Mouse (Mus musculus): ENCODE measurements around the gene Aven. TPM values are rescaled to one million over a fixed set of nuclear protein-coding genes. Genes with fewer than 3 reads are reported as not detected.
A peak's percentile ranks its signal among the peaks of the same experiment; 100 is the strongest.

Aven gene
- total and polyA plus RNA-seq, 2 experiments from 2014 or later = 3.5 to 8.9 TPM

DNA sequence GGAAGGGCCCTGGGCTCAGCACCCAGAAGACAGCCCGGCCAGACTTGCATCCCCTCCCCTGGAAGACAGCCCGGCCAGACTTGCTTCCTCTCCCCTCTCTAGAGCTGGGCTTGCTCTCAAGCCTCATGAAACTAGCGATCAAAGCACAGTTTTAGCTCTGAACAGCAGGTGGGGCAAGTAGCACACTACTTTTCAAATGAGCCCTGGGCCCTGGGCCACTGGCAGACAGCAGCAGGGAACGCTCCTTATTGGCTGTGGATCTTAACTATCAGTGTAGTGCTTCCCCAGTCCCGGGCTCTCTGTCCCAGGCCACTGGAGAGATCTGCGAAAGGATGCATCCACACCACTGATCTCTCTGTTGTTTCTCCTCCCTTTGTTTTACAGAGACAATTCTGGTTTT lies 8.4 kb downstream of the Aven start:
- Histone ChIP-seq H3K27me3 (ENCODE audit: insufficient read depth, low read length) (no peaks in the 10 kb centered on the region), H3K4me1 (ENCODE audit: insufficient read depth, low read length) (no peaks in the 10 kb centered on the region), H3K4me3 (ENCODE audit: low read depth, low read length) (no peak overlapping the region), H3K9me3 (ENCODE audit: low read length) (no peaks in the 10 kb centered on the region), H3K27ac (ENCODE audit: low read depth, low read length) (no peak overlapping the region), H3K9ac (replicated peaks; ENCODE audit: low read length, poor library complexity, severe bottlenecking) (no peak overlapping the region), H3K4me2 (ENCODE audit: low read depth, low read length, poor library complexity, severe bottlenecking) (no peak overlapping the region), H3K36me3 (ENCODE audit: insufficient read depth, low read length) (no peaks in the 10 kb centered on the region)
- DNase-seq (ENCODE audit: low spot score) (peak; percentile 86), ATAC-seq (ENCODE audit: low FRiP score) (peak; percentile 87)
- 5% methylated on average over 6 of the region's 6 CpGs for WGBS
- peak; percentile 87 for TF ChIP-seq CTCF (IDR thresholded peaks at IDR 0.05)

DNA sequence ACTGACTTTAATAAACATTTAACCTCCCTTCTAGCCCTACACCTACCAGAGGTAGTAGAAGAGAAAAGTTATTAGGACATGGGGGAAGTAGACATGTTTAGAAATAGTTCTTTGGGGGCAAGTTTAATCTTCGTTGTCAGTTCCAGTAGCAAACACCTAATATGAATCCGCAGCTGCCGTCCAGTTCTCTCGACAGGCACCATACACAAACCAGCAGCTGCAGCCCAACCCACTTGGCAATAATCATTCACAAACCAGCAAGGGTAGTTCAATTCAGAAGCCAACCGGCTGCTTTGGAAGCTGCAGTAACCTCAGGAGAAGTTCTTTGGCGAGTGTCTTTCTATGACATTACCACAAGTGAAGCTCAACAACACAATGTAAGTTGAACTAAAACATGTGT lies 11.2 kb downstream of the Aven start:
- Histone ChIP-seq H3K9ac (replicated peaks; ENCODE audit: low read length, poor library complexity, severe bottlenecking) (no peak overlapping the region), H3K27me3 (ENCODE audit: insufficient read depth, low read length) (no peaks in the 10 kb centered on the region), H3K4me3 (ENCODE audit: low read depth, low read length) (no peak overlapping the region), H3K4me2 (ENCODE audit: low read depth, low read length, poor library complexity, severe bottlenecking) (no peak overlapping the region), H3K4me1 (ENCODE audit: insufficient read depth, low read length) (no peaks in the 10 kb centered on the region), H3K9me3 (ENCODE audit: low read length) (no peaks in the 10 kb centered on the region), H3K27ac (ENCODE audit: low read depth, low read length) (no peak overlapping the region), H3K36me3 (ENCODE audit: insufficient read depth, low read length) (no peaks in the 10 kb centered on the region)
- 89% methylated on average over 6 of the region's 6 CpGs for WGBS
- DNase-seq (ENCODE audit: low spot score) (no peak), ATAC-seq (ENCODE audit: low FRiP score) (no peak)
- no peak for TF ChIP-seq CTCF (IDR thresholded peaks at IDR 0.05)

DNA sequence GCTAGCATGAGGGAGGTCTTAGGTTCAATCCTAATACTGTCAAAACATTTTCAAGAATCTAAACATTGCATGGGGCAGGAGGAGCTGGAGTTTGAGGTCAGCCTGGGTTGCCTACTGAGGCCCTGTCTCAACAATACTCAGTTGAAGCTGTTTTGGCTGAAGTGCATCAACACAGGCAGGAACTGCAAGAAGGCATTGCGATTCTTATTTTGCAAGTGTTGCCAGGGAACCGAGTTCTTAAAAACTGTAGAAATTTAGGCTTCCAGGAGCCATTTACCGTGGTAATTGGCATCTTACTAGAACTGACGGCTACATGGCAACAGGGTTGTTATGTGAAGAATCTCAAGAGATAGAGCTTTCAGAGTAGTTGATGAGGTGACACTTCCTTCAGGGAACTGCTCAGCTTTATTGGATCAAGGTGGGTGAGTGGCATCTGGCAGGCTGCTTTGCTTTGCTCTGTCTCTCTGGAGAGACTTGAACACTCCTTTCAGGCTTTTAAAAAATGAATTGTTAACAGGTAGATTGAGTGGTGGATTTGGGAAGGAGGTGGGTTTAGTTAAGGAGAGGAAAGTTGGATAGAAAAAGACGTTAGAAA lies 14.2 kb downstream of the Aven start:
- H3K4me1 ChIP-seq (ENCODE audit: insufficient read depth, low read length) = no peaks in the 10 kb centered on the region
- no peaks in the 10 kb centered on the region for H3K27me3 ChIP-seq (ENCODE audit: insufficient read depth, low read length)
- H3K4me3 ChIP-seq (ENCODE audit: low read depth, low read length) = no peak overlapping the region
- no peak overlapping the region for H3K4me2 ChIP-seq (ENCODE audit: low read depth, low read length, poor library complexity, severe bottlenecking)
- ATAC-seq (ENCODE audit: low FRiP score) (no peak), DNase-seq (ENCODE audit: low spot score) (no peak)
- TF ChIP-seq CTCF (IDR thresholded peaks at IDR 0.05) = no peak
- no peak overlapping the region for H3K9ac ChIP-seq (replicated peaks; ENCODE audit: low read length, poor library complexity, severe bottlenecking)
- H3K27ac ChIP-seq (ENCODE audit: low read depth, low read length) = no peak overlapping the region
- 62% methylated on average over 5 of the region's 5 CpGs for WGBS
- no peaks in the 10 kb centered on the region for H3K9me3 ChIP-seq (ENCODE audit: low read length)
- no peaks in the 10 kb centered on the region for H3K36me3 ChIP-seq (ENCODE audit: insufficient read depth, low read length)

DNA sequence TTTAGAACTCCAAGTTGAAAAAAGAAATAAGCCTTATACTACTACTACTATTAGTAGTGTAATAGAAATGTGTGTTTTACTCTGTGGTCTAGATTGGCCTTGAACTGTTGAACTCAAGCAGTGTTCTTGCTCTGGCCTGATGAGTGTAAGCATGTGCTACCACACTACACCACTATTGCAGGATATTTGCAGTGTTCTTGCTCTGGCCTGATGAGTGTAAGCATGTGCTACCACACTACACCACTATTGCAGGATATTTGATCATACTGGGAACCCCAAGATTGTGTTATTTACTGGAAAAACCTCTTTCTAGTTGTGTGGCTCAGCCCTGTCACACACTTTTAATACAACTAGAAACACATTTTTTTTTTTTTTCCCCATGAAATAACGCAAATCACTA lies 14.7 kb downstream of the Aven start:
- Histone ChIP-seq H3K36me3 (ENCODE audit: insufficient read depth, low read length) (no peaks in the 10 kb centered on the region), H3K9me3 (ENCODE audit: low read length) (no peaks in the 10 kb centered on the region), H3K4me1 (ENCODE audit: insufficient read depth, low read length) (no peaks in the 10 kb centered on the region), H3K27ac (ENCODE audit: low read depth, low read length) (no peak overlapping the region), H3K4me2 (ENCODE audit: low read depth, low read length, poor library complexity, severe bottlenecking) (no peak overlapping the region), H3K9ac (replicated peaks; ENCODE audit: low read length, poor library complexity, severe bottlenecking) (no peak overlapping the region), H3K4me3 (ENCODE audit: low read depth, low read length) (no peak overlapping the region), H3K27me3 (ENCODE audit: insufficient read depth, low read length) (no peaks in the 10 kb centered on the region)
- DNase-seq (ENCODE audit: low spot score) = no peak
- 0 out of 2 replicates have a peak, but pooled peaks have one; percentile 54 for ATAC-seq (ENCODE audit: low FRiP score)
- TF ChIP-seq CTCF (IDR thresholded peaks at IDR 0.05) = no peak
- WGBS = 98% methylated on average over 1 of the region's 1 CpGs

DNA sequence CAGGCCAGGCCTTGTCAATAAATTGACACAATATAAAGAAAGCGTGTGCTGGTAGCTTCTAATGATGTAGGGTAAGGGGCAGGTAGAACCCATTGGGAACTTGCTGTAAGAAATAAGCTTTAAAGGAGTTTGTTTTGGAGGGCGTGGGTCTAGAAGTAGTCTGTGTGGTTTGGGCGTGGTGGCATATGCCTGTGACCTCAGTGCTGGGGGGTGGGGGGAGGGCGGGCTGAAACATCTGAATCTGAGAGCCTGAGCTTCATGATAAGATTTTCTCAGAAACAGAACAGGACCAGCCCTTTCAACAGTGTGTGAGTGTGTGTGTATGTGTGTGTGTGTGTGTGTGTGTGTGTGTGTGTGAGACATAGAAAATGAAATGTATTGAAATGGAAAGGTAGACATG lies 17.4 kb downstream of the Aven start:
- DNase-seq (ENCODE audit: low spot score) (no peak), ATAC-seq (ENCODE audit: low FRiP score) (no peak)
- no peaks in the 10 kb centered on the region for H3K27me3 ChIP-seq (ENCODE audit: insufficient read depth, low read length)
- H3K4me1 ChIP-seq (ENCODE audit: insufficient read depth, low read length) = no peaks in the 10 kb centered on the region
- no peaks in the 10 kb centered on the region for H3K36me3 ChIP-seq (ENCODE audit: insufficient read depth, low read length)
- TF ChIP-seq CTCF (IDR thresholded peaks at IDR 0.05) = no peak
- 96% methylated on average over 4 of the region's 4 CpGs for WGBS
- H3K27ac ChIP-seq (ENCODE audit: low read depth, low read length) = no peak overlapping the region
- H3K4me3 ChIP-seq (ENCODE audit: low read depth, low read length) = no peak overlapping the region
- H3K4me2 ChIP-seq (ENCODE audit: low read depth, low read length, poor library complexity, severe bottlenecking) = no peak overlapping the region
- no peak overlapping the region for H3K9ac ChIP-seq (replicated peaks; ENCODE audit: low read length, poor library complexity, severe bottlenecking)
- H3K9me3 ChIP-seq (ENCODE audit: low read length) = no peaks in the 10 kb centered on the region

DNA sequence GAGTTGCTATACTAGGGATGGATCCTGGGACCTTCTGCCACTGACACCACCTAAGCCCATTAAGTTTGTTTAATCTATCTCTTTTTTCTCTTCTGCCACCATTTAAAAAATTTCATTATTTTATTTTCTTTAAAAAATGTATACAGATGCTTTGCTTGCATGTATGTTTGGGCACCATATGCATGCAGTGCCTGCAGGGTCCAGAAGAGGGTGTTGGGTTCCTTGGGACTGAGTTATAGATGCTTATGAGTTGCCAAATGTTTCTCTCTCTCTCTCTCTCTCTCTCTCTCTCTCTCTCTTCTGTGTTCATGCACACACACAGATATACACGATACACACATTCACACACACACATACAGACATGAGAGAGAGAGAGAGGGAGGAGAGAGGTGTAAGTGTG lies 20.3 kb downstream of the Aven start:
- no peaks in the 10 kb centered on the region for H3K36me3 ChIP-seq (ENCODE audit: insufficient read depth, low read length)
- H3K9ac ChIP-seq (replicated peaks; ENCODE audit: low read length, poor library complexity, severe bottlenecking) = no peak overlapping the region
- DNase-seq (ENCODE audit: low spot score) = no peak
- TF ChIP-seq CTCF (IDR thresholded peaks at IDR 0.05) = no peak; the same call in 1 of the 2 replicates
- ATAC-seq (ENCODE audit: low FRiP score) = no peak
- H3K27ac ChIP-seq (ENCODE audit: low read depth, low read length) = no peak overlapping the region
- H3K4me2 ChIP-seq (ENCODE audit: low read depth, low read length, poor library complexity, severe bottlenecking) = no peak overlapping the region
- no peaks in the 10 kb centered on the region for H3K4me1 ChIP-seq (ENCODE audit: insufficient read depth, low read length)
- H3K9me3 ChIP-seq (ENCODE audit: low read length) = no peaks in the 10 kb centered on the region
- no peak overlapping the region for H3K4me3 ChIP-seq (ENCODE audit: low read depth, low read length)
- WGBS = 91% methylated on average over 1 of the region's 1 CpGs
- H3K27me3 ChIP-seq (ENCODE audit: insufficient read depth, low read length) = no peaks in the 10 kb centered on the region

Data from midbrain, postnatal 0 days (tissue).